Mouse (Mus musculus): Measurements from ENCODE around the gene D10Wsu102e. TPM values are rescaled to one million over a fixed set of nuclear protein-coding genes. Genes with fewer than 3 reads are reported as not detected.

D10Wsu102e gene
- 0.28 and 0.31 TPM in 2 replicates for polyA plus RNA-seq (2021; fragmentation: Nextera tagmentation)
- long read RNA-seq, experiment 1, full-length matches to known transcripts: 73 of 86 reads
- long read RNA-seq, experiment 1, partial matches to known transcripts: 10 of 86 reads
- long read RNA-seq, experiment 1, other reads (novel, unspliced or antisense): 3 of 86 reads
- long read RNA-seq, experiment 2, full-length matches to known transcripts: 11 of 16 reads
- long read RNA-seq, experiment 2, partial matches to known transcripts: 0 of 16 reads
- long read RNA-seq, experiment 2, other reads (novel, unspliced or antisense): 5 of 16 reads

GRCm38 (mm10) chr10:83359956-83360355, at the start of gene D10Wsu102e:
D10Wsu102e (plus strand) TSS chr10:83360221.

GRCm38 (mm10) chr10:83337159-83337951, 22.7 kb upstream of the D10Wsu102e start, which contains the start of gene Slc41a2:
Slc41a2 (minus strand) TSS chr10:83337882.

GRCm38 (mm10) chr10:83533910-83534283, 173.9 kb downstream of the D10Wsu102e start, which contains the start of gene Aldh1l2:
Aldh1l2 (minus strand) TSS chr10:83534140.

Other genes with a start within 250 kb of the D10Wsu102e start
- gene Slc41a2, start 22.3 kb upstream of the D10Wsu102e start, polyA plus RNA-seq (2021; fragmentation: Nextera tagmentation): 3.9 and 6.5 TPM in 2 replicates
- 0.45 and 0.47 TPM in 2 replicates for gene Aldh1l2, start 173.9 kb downstream of the D10Wsu102e start, polyA plus RNA-seq (2021; fragmentation: Nextera tagmentation)
- gene Washc4, start 183.5 kb downstream of the D10Wsu102e start, polyA plus RNA-seq (2021; fragmentation: Nextera tagmentation): 9.2 and 14.7 TPM in 2 replicates

Data from left cerebral cortex, adult 6 months (tissue).